ENCODE assay signal across 10 mouse cellular contexts in the genomic region with DNA sequence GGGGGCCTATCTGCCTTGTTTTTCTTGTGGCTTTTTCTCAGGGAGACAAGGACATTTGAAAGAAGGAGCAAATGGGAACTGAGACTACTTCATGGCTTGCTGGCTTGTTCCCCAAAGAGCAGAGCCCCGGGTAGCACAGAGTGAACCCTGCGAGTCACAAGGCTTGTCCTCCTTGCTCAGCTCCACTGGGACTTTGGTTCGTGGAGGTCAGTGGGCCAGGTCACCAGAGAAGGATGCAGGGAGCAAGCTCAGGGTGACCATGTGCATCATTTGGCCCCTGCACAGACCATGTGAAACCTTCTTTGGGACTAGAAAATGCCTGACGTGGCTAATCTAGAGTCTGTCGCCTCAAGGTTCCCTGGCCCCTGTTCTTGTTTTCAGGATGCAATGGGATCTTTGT.
DNase-seq lines count a peak whose midpoint lies in the region; ATAC-seq and TF ChIP-seq lines count a peak whose summit lies in the region.
"Had no signal": no experiment of that assay in that cellular context is flagged by ENCODE, and none has a peak within 500 bp of the region (broad histone marks: within the 10 kb centered on the region; RNA-seq: fewer than 3 reads in every experiment).

No protein-coding gene starts in this region.

- TF ChIP-seq CTCF in heart, postnatal 0 days (IDR thresholded peaks at IDR 0.05; ENCODE audit: low read depth) = no peak

- WGBS in heart, embryonic 10.5 days = 75% methylated on average over 5 of the region's 5 CpGs
- 73% methylated on average over 5 of the region's 5 CpGs for WGBS in heart, postnatal 0 days

- no peak for ATAC-seq in heart, postnatal 0 days (ENCODE audit: insufficient read depth, low read depth)
- ATAC-seq in megakaryocyte-erythroid progenitor cell, adult 5-6 weeks (replicated peaks; ENCODE audit: low FRiP score, low TSS enrichment, poor library complexity, severe bottlenecking) = no peak

- no peak overlapping the region for H3K27ac ChIP-seq in heart, embryonic 10.5 days
- H3K27ac ChIP-seq in heart, postnatal 0 days (ENCODE audit: low read depth) = 0 out of 2 replicates have a peak overlapping the region, but pooled peaks have one; percentile 13

- H3K36me3 ChIP-seq in heart, embryonic 10.5 days = no peaks in the 10 kb centered on the region
- H3K36me3 ChIP-seq in heart, postnatal 0 days (replicated peaks; ENCODE audit: control insufficient read depth, insufficient read depth, low read length) = no peaks in the 10 kb centered on the region

- H3K4me3 ChIP-seq in heart, embryonic 10.5 days = no peak overlapping the region
- H3K4me3 ChIP-seq in heart, postnatal 0 days (ENCODE audit: low read depth, low read length) = no peak overlapping the region

- H3K9me3 ChIP-seq in heart, embryonic 10.5 days = no peaks in the 10 kb centered on the region
- no peaks in the 10 kb centered on the region for H3K9me3 ChIP-seq in heart, postnatal 0 days (replicated peaks; ENCODE audit: control insufficient read depth, low read length)

- no peak for TF ChIP-seq EP300 in heart, postnatal 0 days (IDR thresholded peaks at IDR 0.05; ENCODE audit: low read depth)

- peak; percentile 76 to 89 for DNase-seq in heart, adult 18-20 months
- DNase-seq in heart, embryonic 10.5 days (ENCODE audit: low spot score) = no peak
- DNase-seq in adrenal gland, postnatal 10 days = peak; percentile 71
- DNase-seq in heart, postnatal 0 days (ENCODE audit: low spot score) = no peak
- peak; percentile 87 to 91 for DNase-seq in kidney, postnatal 36 days
- no peak for DNase-seq in retina, embryonic 14.5 days (ENCODE audit: low spot score)
- no peak for DNase-seq in natural killer cell, adult 2 months (ENCODE audit: low spot score in 2 of 2)
- DNase-seq: layer of hippocampus, adult 9-11 months; lung, postnatal 36 days had no signal

- no peaks in the 10 kb centered on the region for H3K4me1 ChIP-seq in heart, embryonic 10.5 days
- peaks cover 13% of the 10 kb centered on the region; the same call in 1 of the 2 replicates for H3K4me1 ChIP-seq in heart, postnatal 0 days (ENCODE audit: control insufficient read depth, insufficient read depth)

- H3K27me3 ChIP-seq in heart, embryonic 10.5 days (ENCODE audit: insufficient read depth, poor library complexity, severe bottlenecking) = no peaks in the 10 kb centered on the region
- H3K27me3 ChIP-seq in heart, postnatal 0 days (ENCODE audit: control insufficient read depth, insufficient read depth, low read length) = no peaks in the 10 kb centered on the region

- no peak overlapping the region for H3K9ac ChIP-seq in heart, postnatal 0 days (replicated peaks; ENCODE audit: low read depth, low read length)

- H3K4me2 ChIP-seq in heart, postnatal 0 days (ENCODE audit: low read depth, low read length) = no peak overlapping the region

Comparison
In these comparisons a context has a peak if more than half of its experiments do, and no peak if none do; other contexts are left out.
1. DNase-seq: peak in heart, adult 18-20 months (2 of 2), adrenal gland, postnatal 10 days (single experiment) and kidney, postnatal 36 days (2 of 2); none in heart, embryonic 10.5 days (single experiment), heart, postnatal 0 days (single experiment), retina, embryonic 14.5 days (single experiment) and natural killer cell, adult 2 months (0 of 2).